ENCODE assay signal across 13 mouse cellular contexts in genomic region chr17:87826909-87827308, GRCm38 (mm10). TPM values are rescaled to one million over a fixed set of nuclear protein-coding genes. Genes with fewer than 3 reads are reported as not detected.
DNase-seq lines count a peak whose midpoint lies in the region; ATAC-seq and TF ChIP-seq lines count a peak whose summit lies in the region.
"Had no signal": no experiment of that assay in that cellular context is flagged by ENCODE, and none has a peak within 500 bp of the region (broad histone marks: within the 10 kb centered on the region; RNA-seq: fewer than 3 reads in every experiment).

No protein-coding gene starts in this region.

- intact Hi-C loops in left cerebral cortex, adult 2 months (cut with DNase I) = no loop called here
- intact Hi-C loops in left cerebral cortex, postnatal 14 days (cut with DNase I) = no loop called here

- no peak for ATAC-seq in CD4-positive, CD25-positive, alpha-beta regulatory T cell, adult 4 months
- ATAC-seq: liver, embryonic 12.5 days had no signal

- no peak overlapping the region for H3K27ac ChIP-seq in left cerebral cortex, adult 2 months
- H3K27ac ChIP-seq: liver, embryonic 12.5 days had no signal

- no peak for TF ChIP-seq CTCF in left cerebral cortex, adult 2 months (IDR thresholded peaks at IDR 0.05)

- DNase-seq in cerebellum, postnatal 25 days = peak; percentile 13 to 22
- no peak for DNase-seq in cerebellum, postnatal 36 days
- peak; percentile 32 to 63 for DNase-seq in left cerebral cortex, adult 2 months (ENCODE audit: extremely low spot score in 1 of 2, low spot score in 2 of 2)
- no peak for DNase-seq in left cerebral cortex, adult 11 months (ENCODE audit: low spot score)
- peak; percentile 9 to 25 for DNase-seq in left cerebral cortex, postnatal 14 days (ENCODE audit: low spot score in 2 of 2)
- peak; percentile 41 for DNase-seq in right cerebral cortex, postnatal 25 days
- DNase-seq in urinary bladder, postnatal 14 days (ENCODE audit: low spot score) = no peak
- DNase-seq: cerebellum, postnatal 10 days; gastrocnemius, postnatal 10 days; spleen, adult 18-20 months had no signal

- no peak overlapping the region for H3K4me3 ChIP-seq in left cerebral cortex, adult 2 months
- H3K4me3 ChIP-seq: liver, embryonic 12.5 days; megakaryocyte, embryonic 14.5 days had no signal

RNA-seq across cellular contexts. Expression of gene Kcnk12, which starts 29.1 kb away (rescaled TPM):
- 10 to 100 TPM; 31.2 to 32.9 TPM for total RNA-seq in left cerebral cortex, adult 2 months (2021)
- total RNA-seq in left cerebral cortex, postnatal 14 days (2021) = 10 to 100 TPM; 29.9 to 35.0 TPM
- not detected for polyA plus RNA-seq in CD4-positive, CD25-positive, alpha-beta regulatory T cell, adult 4 months (2017; shearing (Covaris generic))
- total RNA-seq: gastrocnemius, postnatal 10 days had no signal

Comparison
In these comparisons a context has a peak if more than half of its experiments do, and no peak if none do; other contexts are left out.
1. DNase-seq: peak in cerebellum, postnatal 25 days (2 of 2), left cerebral cortex, adult 2 months (2 of 2), left cerebral cortex, postnatal 14 days (2 of 2) and right cerebral cortex, postnatal 25 days (single experiment); none in cerebellum, postnatal 36 days (0 of 2), left cerebral cortex, adult 11 months (single experiment) and urinary bladder, postnatal 14 days (single experiment).